Mouse (Mus musculus) E14TG2a.4 (cell line): ENCODE results near the gene Fam187a.

Source experiments
- CTCF ChIP-seq: conservative IDR thresholded peaks from 2 replicates; pipeline ENCODE4 v1.5.1; 2014; ENCODE audit warnings: low read length
- NANOG ChIP-seq: IDR thresholded peaks from 2 replicates; pipeline ENCODE4 v1.6.1; 2014; ENCODE audit warnings: borderline replicate concordance, low read length, mixed read lengths
- POU5F1 ChIP-seq: IDR thresholded peaks from 2 replicates; pipeline ENCODE4 v1.6.1; 2014; ENCODE audit warnings: low read length, borderline replicate concordance

GRCm38 (mm10) chr11:102880585-102881313 lies 4.2 kb upstream of the Fam187a start, which contains the start of the genes Eftud2 and Ccdc103:
- TF ChIP-seq CTCF (no peak), POU5F1 (no peak), NANOG (no peak)
